Mouse (Mus musculus): Measurements from ENCODE around the gene Skap2. TPM values are rescaled to one million over a fixed set of nuclear protein-coding genes. Genes with fewer than 3 reads are reported as not detected.
A peak's percentile ranks its signal among the peaks of the same experiment; 100 is the strongest.

The Skap2 gene
- total RNA-seq, 2 experiments from 2014 or later: 10.0 to 12.3 TPM

DNA sequence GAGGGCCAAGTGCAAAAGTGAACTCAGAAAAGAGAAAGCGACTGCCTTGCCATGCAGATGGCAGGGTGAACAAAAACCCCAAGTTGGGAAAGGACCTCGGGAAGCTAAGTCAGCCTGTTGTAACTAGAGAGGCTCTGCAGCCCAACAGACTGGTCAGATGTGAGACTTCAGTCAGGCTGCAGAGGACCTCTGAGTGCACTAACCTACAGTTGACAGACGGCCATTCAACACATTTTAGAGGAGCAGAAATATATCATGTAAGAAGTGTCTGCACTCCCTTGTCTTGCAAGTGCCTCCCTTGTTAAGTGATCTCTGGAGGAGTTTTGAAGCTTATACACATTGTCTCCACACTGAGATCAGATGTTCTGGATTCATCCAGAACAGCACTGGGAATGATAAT, 116.6 kb downstream of the Skap2 start:
- DNase-seq (ENCODE audit: low spot score in 2 of 2): no peak

DNA sequence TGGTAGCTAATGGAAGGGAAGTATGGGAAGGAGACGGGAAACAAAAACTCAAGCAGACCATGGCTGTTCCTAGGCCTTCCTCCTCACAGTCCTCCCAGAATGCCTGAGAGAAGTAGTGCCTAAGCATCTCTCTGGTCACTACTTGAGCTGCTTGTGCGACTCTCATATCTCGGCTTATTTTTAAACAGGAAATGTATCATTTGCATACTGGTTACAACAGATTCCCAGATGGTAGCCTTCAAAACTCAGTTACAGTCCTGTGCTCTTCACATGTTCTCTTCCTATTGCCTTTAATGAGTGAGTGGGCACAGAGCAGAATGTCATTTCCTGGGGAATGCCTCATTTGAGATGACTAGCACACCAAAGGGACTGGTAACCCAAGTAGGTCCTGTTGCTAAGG, 117.6 kb downstream of the Skap2 start:
- DNase-seq (ENCODE audit: low spot score in 2 of 2): no peak

GRCm38 (mm10) chr6:51890356-51890755, 122.0 kb downstream of the Skap2 start:
- DNase-seq (ENCODE audit: low spot score in 2 of 2): no peak

- DNase-seq (ENCODE audit: low spot score in 2 of 2): no peak
These were observed 122.5 kb downstream of the Skap2 start for GRCm38 (mm10) chr6:51889824-51890223.

- DNase-seq (ENCODE audit: low spot score in 2 of 2): peak in 1 of 2 experiments; percentile 27
These were observed 125.4 kb downstream of the Skap2 start for GRCm38 (mm10) chr6:51886902-51887431.

DNA sequence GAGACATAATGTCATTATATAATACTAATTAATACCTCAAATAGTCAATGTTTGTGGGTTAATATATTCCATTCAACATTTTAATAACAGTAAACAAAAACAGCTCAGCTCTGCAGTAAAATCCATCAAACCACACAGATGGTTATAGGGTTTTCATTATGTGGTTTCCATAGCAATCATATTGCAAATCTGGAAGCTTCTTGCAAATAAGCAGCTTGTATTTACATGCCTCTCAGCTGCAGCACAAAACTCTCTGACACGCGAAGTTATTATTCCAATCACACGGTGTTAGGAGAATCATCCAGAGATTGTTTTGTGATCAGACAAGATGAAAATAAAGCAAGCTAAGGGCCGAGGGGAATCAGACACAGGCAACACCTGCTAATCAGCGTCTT, 129.5 kb downstream of the Skap2 start:
- DNase-seq (ENCODE audit: low spot score in 2 of 2): no peak

- no peak for DNase-seq (ENCODE audit: low spot score in 2 of 2)
These were observed 130.0 kb downstream of the Skap2 start for GRCm38 (mm10) chr6:51882266-51882879.

GRCm38 (mm10) chr6:51881181-51881968, 131.0 kb downstream of the Skap2 start:
- DNase-seq (ENCODE audit: low spot score in 2 of 2): no peak

GRCm38 (mm10) chr6:51880778-51881177, 131.6 kb downstream of the Skap2 start:
- DNase-seq (ENCODE audit: low spot score in 2 of 2): no peak

DNA sequence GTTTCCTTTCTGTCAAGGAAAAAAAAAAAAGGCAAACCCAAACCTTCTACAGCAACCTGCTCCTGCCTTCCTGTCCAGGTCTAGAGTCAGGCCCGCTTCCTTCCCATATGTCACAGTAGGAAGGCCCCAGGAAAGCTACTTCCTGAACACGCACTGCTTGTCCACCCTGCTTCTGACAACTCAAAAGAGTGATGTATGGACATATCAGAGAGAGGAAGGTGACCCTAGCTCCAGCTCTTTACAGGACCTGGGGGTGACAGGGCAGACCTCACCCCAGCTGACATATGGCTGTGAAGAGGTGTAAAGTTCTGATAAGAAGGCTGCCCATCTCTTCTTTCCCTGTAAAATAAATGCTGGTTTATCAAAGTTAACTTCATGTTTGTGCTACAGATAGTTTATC, 133.8 kb downstream of the Skap2 start:
- DNase-seq (ENCODE audit: low spot score in 2 of 2): no peak

DNA sequence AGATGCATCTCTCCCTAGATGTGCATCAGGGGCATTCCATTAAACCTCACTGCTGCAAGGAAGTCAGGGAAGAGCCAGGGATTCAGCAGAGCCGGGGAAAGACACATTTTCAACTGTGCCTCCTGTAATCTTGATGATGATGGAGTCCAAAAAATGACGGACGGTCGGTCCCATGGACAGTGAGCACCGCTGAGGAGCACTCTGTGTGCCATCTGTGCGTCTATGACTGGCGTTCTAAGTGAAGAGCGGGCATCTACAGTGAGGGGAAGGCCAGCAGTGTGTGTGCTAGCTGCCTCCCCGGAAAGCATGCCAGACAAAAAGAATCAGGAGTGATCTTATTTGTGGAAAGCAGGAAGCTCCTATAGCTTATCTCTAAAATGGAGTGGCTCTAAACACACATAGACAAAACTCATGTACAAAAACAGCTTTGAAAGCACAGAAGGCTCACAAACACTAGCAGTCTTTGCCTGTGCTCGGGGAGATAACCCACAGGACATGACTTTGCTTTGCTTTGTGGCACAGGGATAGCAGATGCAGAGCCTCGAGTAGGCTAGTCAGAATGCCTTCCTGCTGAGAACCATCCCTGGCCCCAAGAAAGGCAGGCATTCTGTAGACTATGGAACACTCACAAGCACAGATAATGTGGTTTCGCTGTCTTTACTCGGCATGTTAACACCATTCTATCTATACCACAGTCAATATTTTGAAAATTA, 135.4 kb downstream of the Skap2 start:
- no peak for DNase-seq (ENCODE audit: low spot score in 2 of 2)

DNA sequence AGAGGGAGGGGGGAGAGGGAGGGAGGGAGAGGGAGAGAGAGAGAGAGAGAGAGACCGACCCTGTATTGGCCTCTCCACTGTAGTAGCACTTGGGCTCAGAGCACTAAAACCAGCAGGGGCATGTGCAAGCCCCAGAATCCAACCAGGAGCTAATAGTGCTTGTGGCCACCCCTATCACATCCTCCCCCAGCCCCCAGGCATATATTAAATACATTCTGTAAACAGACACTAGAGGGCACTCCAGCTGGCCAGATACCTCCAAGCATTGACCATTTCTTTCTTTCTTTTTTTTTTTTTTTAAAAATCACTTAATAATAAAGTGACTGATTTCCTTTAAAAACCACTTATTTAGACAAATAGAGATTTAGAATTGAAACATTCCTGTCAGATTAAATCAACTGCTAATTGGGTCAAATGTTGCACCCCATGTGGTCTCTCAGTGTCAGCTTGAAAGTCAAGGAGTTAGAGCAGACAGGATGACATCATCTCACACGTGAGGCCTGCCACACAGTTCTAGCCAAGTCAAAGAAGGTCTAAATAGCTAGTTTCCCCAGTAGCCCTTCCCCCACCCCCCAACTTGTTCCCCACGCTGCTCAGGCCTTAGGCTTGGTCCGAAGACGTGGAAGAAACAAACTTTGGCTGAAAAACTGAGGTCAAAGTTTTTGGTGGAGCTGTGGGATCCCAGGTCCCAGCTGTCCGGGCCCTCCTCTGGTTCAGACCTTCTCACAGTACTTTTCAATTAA, 136.3 kb downstream of the Skap2 start:
- DNase-seq (ENCODE audit: low spot score in 2 of 2): peak in 1 of 2 experiments; percentile 38

DNA sequence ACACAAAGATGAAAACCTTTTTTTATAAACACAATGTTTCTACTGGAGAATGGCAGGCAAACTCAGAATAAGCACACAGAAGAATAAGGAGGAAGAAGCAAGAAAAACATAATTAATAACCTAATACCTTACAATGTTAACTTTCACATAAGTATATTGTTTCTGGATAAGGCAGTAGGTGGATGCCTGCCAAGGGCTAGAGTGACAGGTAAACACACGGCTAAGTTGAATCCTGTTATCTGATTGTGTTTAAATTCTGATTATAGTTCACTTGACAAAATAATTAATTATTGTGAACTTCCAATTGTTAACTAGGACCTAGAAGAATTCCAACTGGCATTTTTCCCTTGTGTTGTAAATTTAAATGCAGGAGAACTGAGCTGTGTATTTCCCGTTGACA, 138.3 kb downstream of the Skap2 start:
- no peak for DNase-seq (ENCODE audit: low spot score in 2 of 2)

DNA sequence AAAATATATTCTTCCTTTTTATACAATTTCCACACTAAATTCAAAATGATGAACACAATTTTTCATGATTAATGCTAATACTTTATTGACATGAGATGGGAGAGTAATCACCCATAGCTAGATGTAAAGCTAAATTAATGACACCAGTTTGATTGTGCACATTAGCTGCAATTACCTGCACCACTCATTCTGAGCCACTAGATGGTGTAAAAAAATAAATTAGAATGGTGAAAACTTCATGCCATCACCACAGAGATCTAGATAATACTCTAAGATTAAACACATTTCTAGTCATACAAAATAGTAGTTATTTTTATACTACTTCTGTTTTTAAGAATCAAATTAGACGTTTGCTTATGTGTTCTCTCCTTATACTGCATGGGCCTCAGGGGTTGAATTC, 141.2 kb downstream of the Skap2 start:
- DNase-seq (ENCODE audit: low spot score in 2 of 2): no peak

GRCm38 (mm10) chr6:51870294-51870693, 142.1 kb downstream of the Skap2 start:
- DNase-seq (ENCODE audit: low spot score in 2 of 2): no peak

- no peak for DNase-seq (ENCODE audit: low spot score in 2 of 2)
These were observed 145.8 kb downstream of the Skap2 start for GRCm38 (mm10) chr6:51866596-51866995.

GRCm38 (mm10) chr6:51863508-51863907, 148.8 kb downstream of the Skap2 start:
- DNase-seq (ENCODE audit: low spot score in 2 of 2): no peak

DNA sequence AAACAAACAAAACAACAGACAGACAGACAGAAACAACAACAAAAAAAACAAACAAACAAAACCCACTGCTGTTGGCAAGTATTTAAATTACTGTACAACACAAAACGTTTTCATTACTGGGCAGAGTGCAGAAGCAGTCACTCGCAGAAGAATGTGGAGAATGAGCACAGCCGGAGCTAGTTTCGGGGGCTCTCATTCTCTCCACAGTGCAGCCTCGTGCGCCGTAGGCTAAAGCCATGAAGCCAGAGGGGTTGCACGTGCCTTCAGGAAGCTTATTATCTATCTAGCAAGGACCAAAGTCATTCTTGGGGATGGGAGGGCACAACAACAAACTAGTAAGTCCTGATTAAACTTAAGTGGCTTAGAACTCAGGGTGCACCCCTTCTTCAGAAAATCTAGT, 152.0 kb downstream of the Skap2 start:
- no peak for DNase-seq (ENCODE audit: low spot score in 2 of 2)

DNA sequence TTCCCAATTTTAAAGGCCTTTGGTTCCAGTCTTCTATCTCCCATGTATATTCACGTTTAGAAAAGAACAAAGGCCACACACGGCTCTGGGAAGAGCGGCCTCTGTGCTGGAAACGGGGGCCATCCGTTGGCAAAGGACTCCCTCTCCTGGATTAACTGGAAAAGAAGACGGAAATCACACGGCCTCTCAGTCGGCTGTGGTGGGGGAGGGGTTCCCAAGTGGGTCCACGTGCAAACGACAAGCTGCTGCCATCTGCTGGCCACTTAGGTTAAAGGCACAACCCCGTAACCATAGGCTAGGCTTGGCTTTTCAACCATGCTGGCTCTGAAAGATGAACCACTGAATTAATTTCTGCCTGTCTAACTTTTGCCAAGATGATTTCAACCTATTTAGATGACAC, 154.5 kb downstream of the Skap2 start:
- DNase-seq (ENCODE audit: low spot score in 2 of 2): peak; percentile 93 to 96

DNA sequence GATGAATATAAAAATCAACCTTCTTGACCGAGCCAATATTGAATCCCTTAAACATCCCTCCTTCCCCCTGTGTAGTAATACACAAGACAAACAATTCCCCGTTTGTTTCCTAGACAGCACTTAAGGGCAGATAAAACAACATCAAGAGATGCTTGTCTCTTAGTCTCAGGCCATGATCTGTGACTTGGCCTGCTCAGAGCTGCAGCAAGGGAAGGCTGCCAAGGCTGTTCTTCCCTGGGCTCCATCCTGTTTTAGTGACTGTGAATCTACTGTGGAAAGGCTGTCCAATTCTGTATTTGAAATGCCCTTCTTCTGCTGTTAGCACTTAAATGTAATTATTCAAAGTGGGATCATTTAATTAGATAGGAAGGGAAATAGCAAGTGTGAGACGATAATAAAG, 159.1 kb downstream of the Skap2 start:
- no peak for DNase-seq (ENCODE audit: low spot score in 2 of 2)

GRCm38 (mm10) chr6:51852643-51853042, 159.7 kb downstream of the Skap2 start:
- DNase-seq (ENCODE audit: low spot score in 2 of 2): no peak

All from gastrocnemius, postnatal 4 days (tissue).